Mouse (Mus musculus): ENCODE measurements around the gene Vmn2r72.

Vmn2r72 gene

GRCm38 (mm10) chr7:85754997-85755396 lies at the start of gene Vmn2r72:
TSS of gene Vmn2r72 (minus strand) at chr7:85755097.
- no peak for DNase-seq (ENCODE audit: low read depth, low spot score)

Measured in brain, adult 2 months (tissue).